Mouse (Mus musculus) stomach, postnatal 0 days (tissue): ENCODE data around the gene Ttc29.

Source experiments
- CTCF ChIP-seq: IDR thresholded peaks from 2 replicates; pipeline ENCODE4 v1.5.1; 2016; ENCODE audit warnings: antibody characterized with exemption, low read depth, mild to moderate bottlenecking, moderate library complexity
- EP300 ChIP-seq: optimal IDR thresholded peaks from 2 replicates; pipeline ENCODE3; 2016; ENCODE audit warnings: antibody characterized with exemption

- no peak for TF ChIP-seq CTCF
- no peak for TF ChIP-seq EP300
These were observed 77.2 kb downstream of the Ttc29 start for GRCm38 (mm10) chr8:78290274-78290673.
